Mouse (Mus musculus) thymus, adult 18-20 months (tissue): ENCODE measurements around the gene Ccdc60.
"Not testable (repeated sequence)": the region's sequence is repeated elsewhere in the genome, so short reads cannot be mapped to it uniquely, and the experiment has no call there.

Experiments used
- DNase-seq, 2 experiments: peaks; one replicate each; pipeline ENCODE4 v3.0.0; 2022; ENCODE audit warnings: mixed read lengths in 2 of 2

Ccdc60 gene

GRCm38 (mm10) chr5:116288849-116289570 lies at the start of gene Ccdc60:
TSS of gene Ccdc60 (minus strand) at chr5:116288985.
- peak; percentile 20 to 24 for DNase-seq

- no peak for DNase-seq
Measured at GRCm38 (mm10) chr5:116336191-116336590, 47.4 kb upstream of the Ccdc60 start.

- DNase-seq, result no peak
Measured at GRCm38 (mm10) chr5:116328911-116329310, 40.1 kb upstream of the Ccdc60 start.

GRCm38 (mm10) chr5:116323401-116323800 lies 34.6 kb upstream of the Ccdc60 start:
- no peak for DNase-seq

- DNase-seq, result no peak
Measured at GRCm38 (mm10) chr5:116322365-116323027, 33.7 kb upstream of the Ccdc60 start.

GRCm38 (mm10) chr5:116313711-116314110 lies 24.9 kb upstream of the Ccdc60 start:
- DNase-seq, result no peak

- no peak for DNase-seq
Measured at GRCm38 (mm10) chr5:116312111-116312737, 23.4 kb upstream of the Ccdc60 start.

GRCm38 (mm10) chr5:116311636-116312035 lies 22.9 kb upstream of the Ccdc60 start:
- no peak for DNase-seq

- DNase-seq, result no peak
Measured at GRCm38 (mm10) chr5:116309383-116309801, 20.6 kb upstream of the Ccdc60 start.

GRCm38 (mm10) chr5:116305557-116305956 lies 16.8 kb upstream of the Ccdc60 start:
- DNase-seq, result no peak

- not testable (repeated sequence) for DNase-seq
Measured at GRCm38 (mm10) chr5:116305146-116305545, 16.4 kb upstream of the Ccdc60 start.

GRCm38 (mm10) chr5:116300984-116301383 lies 12.2 kb upstream of the Ccdc60 start:
- DNase-seq, result no peak

GRCm38 (mm10) chr5:116293501-116293900 lies 4.7 kb upstream of the Ccdc60 start:
- DNase-seq, result no peak

GRCm38 (mm10) chr5:116290584-116290983 lies 1.8 kb upstream of the Ccdc60 start:
- no peak for DNase-seq

- DNase-seq, result no peak
Measured at GRCm38 (mm10) chr5:116289897-116290296, 1.1 kb upstream of the Ccdc60 start.

- no peak for DNase-seq
Measured at GRCm38 (mm10) chr5:116288183-116288582, 602 bp downstream of the Ccdc60 start.

GRCm38 (mm10) chr5:116285532-116286176 lies 3.1 kb downstream of the Ccdc60 start:
- no peak for DNase-seq

GRCm38 (mm10) chr5:116280518-116280917 lies 8.3 kb downstream of the Ccdc60 start:
- no peak for DNase-seq

- DNase-seq, result no peak
Measured at GRCm38 (mm10) chr5:116278436-116278918, 10.3 kb downstream of the Ccdc60 start.

GRCm38 (mm10) chr5:116277951-116278350 lies 10.8 kb downstream of the Ccdc60 start:
- DNase-seq, result no peak

GRCm38 (mm10) chr5:116274818-116275217 lies 14.0 kb downstream of the Ccdc60 start:
- DNase-seq, result no peak

GRCm38 (mm10) chr5:116274365-116274764 lies 14.4 kb downstream of the Ccdc60 start:
- DNase-seq, result no peak
